Mouse (Mus musculus): ENCODE results near the gene Spink8.

DNA sequence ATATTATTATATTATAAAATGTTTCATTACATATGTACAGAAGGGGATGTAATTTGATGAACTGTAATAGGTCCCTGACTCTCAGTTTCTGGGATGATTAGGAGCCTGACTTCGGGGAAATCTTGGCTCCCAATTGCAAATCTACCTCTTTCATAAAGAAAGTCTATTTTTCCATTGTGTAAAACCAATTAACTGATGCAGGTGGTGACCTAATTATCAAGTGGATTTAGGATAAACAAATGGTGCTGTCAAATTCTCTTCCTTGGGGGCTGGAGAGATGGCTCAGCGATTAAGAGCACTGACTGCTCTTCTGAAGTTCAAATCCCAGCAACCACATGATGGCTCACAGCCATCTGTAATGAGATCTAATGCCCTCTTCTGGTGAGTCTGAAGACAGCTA lies 16.3 kb upstream of the Spink8 start:
- TF ChIP-seq CTCF (IDR thresholded peaks at IDR 0.05; ENCODE audit: extremely low read depth, insufficient read depth, insufficient read length, insufficient replicate concordance), result no peak
- TF ChIP-seq POLR2A (IDR thresholded peaks at IDR 0.05; ENCODE audit: low read depth, low read length), result no peak
